Mouse (Mus musculus): Measurements from ENCODE around the gene C1qtnf1. TPM values are rescaled to one million over a fixed set of nuclear protein-coding genes. Genes with fewer than 3 reads are reported as not detected.

Gene C1qtnf1
- total and polyA plus RNA-seq, 2 experiments: 6.6 to 9.2 TPM

DNA sequence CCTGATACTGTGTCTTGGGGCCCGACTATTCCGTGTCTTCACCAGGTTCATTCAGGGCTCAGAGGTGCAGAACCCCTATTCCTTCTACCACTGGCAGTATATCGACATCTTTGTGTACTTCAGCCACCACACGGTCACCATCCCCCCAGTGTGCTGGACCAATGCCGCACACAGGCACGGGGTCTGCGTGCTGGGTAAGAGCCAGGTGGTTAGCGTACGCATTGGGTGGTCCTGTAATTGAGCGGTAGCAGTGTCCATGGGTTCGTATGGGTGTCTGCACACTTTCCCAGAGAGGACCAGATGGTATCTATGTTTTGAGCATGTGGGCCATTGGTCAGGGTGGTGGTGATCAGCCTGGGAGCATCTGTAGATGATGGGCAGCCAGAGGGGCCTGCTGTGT lies 53.2 kb downstream of the C1qtnf1 start:
- H3K36me3 ChIP-seq (ENCODE audit: control insufficient read depth, insufficient read depth, low read length): peaks cover 7% of the 10 kb centered on the region

GRCm38 (mm10) chr11:118481751-118482150 lies 53.7 kb downstream of the C1qtnf1 start:
- TF ChIP-seq POLR2A (IDR thresholded peaks at IDR 0.05; ENCODE audit: extremely low read depth, insufficient read depth, low read length): no peak
- no peak for TF ChIP-seq CTCF (IDR thresholded peaks at IDR 0.05; ENCODE audit: low read depth, low read length)
- WGBS: 90% methylated on average over 14 of the region's 14 CpGs
- H3K9ac ChIP-seq (ENCODE audit: low read depth, low read length): no peak overlapping the region
- no peak overlapping the region for H3K4me3 ChIP-seq (ENCODE audit: insufficient read depth, low read depth, low read length)
- H3K27me3 ChIP-seq (ENCODE audit: control insufficient read depth, insufficient read depth, low read length): no peaks in the 10 kb centered on the region
- no peak overlapping the region for H3K27ac ChIP-seq (replicated peaks; ENCODE audit: insufficient read depth, low read depth, low read length)
- H3K79me2 ChIP-seq (ENCODE audit: control insufficient read depth, insufficient read depth, low read length): no peaks in the 10 kb centered on the region
- H3K4me1 ChIP-seq (ENCODE audit: control insufficient read depth, insufficient read depth, low read length): peaks cover 3% of the 10 kb centered on the region; the same call in 1 of the 2 replicates
- no peak for DNase-seq (ENCODE audit: extremely low read depth, low read depth, low spot score)
- H3K36me3 ChIP-seq (ENCODE audit: control insufficient read depth, insufficient read depth, low read length): peaks cover 7% of the 10 kb centered on the region

More for the DNA sequence above, 53.2 kb downstream of the C1qtnf1 start:
- TF ChIP-seq POLR2A (IDR thresholded peaks at IDR 0.05; ENCODE audit: extremely low read depth, insufficient read depth, low read length) (no peak), CTCF (IDR thresholded peaks at IDR 0.05; ENCODE audit: low read depth, low read length) (no peak)
- peaks cover 3% of the 10 kb centered on the region; the same call in 1 of the 2 replicates for H3K4me1 ChIP-seq (ENCODE audit: control insufficient read depth, insufficient read depth, low read length)
- H3K9ac ChIP-seq (ENCODE audit: low read depth, low read length): no peak overlapping the region
- no peak for DNase-seq (ENCODE audit: extremely low read depth, low read depth, low spot score)
- no peaks in the 10 kb centered on the region for H3K27me3 ChIP-seq (ENCODE audit: control insufficient read depth, insufficient read depth, low read length)
- no peaks in the 10 kb centered on the region for H3K79me2 ChIP-seq (ENCODE audit: control insufficient read depth, insufficient read depth, low read length)
- no peak overlapping the region for H3K27ac ChIP-seq (replicated peaks; ENCODE audit: insufficient read depth, low read depth, low read length)
- H3K4me3 ChIP-seq (ENCODE audit: insufficient read depth, low read depth, low read length): no peak overlapping the region
- 94% methylated on average over 11 of the region's 11 CpGs for WGBS

DNA sequence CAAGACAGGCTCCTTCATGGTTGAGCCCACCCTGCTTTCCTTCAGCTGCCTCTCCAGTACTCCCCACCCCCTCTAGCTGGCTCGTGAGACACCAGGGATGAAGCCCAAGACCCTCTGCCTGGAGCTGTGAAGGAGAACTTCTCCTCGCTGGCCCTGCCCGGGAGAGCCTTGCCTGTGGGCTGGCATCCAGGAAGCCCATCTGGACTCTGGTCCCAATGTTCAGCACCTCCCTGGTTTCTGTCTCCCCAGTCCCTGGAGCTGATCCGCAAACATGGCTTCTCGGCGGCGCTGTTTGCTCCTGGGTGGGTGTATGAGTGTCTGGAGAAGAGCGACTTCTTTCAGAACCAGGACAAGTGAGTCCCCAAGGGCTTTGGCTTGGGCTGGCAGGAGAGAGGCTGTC lies 56.2 kb downstream of the C1qtnf1 start:
- Histone ChIP-seq H3K27ac (replicated peaks; ENCODE audit: insufficient read depth, low read depth, low read length) (no peak overlapping the region), H3K27me3 (ENCODE audit: control insufficient read depth, insufficient read depth, low read length) (no peaks in the 10 kb centered on the region), H3K9ac (ENCODE audit: low read depth, low read length) (no peak overlapping the region), H3K4me3 (ENCODE audit: insufficient read depth, low read depth, low read length) (no peak overlapping the region), H3K36me3 (ENCODE audit: control insufficient read depth, insufficient read depth, low read length) (peaks cover 7% of the 10 kb centered on the region), H3K79me2 (ENCODE audit: control insufficient read depth, insufficient read depth, low read length) (no peaks in the 10 kb centered on the region), H3K4me1 (ENCODE audit: control insufficient read depth, insufficient read depth, low read length) (no peaks in the 10 kb centered on the region)
- DNase-seq (ENCODE audit: extremely low read depth, low read depth, low spot score): no peak
- no peak for TF ChIP-seq CTCF (IDR thresholded peaks at IDR 0.05; ENCODE audit: low read depth, low read length)
- no peak for TF ChIP-seq POLR2A (IDR thresholded peaks at IDR 0.05; ENCODE audit: extremely low read depth, insufficient read depth, low read length)
- WGBS: 94% methylated on average over 8 of the region's 8 CpGs

GRCm38 (mm10) chr11:118485338-118485737 lies 57.3 kb downstream of the C1qtnf1 start:
- H3K27ac ChIP-seq (replicated peaks; ENCODE audit: insufficient read depth, low read depth, low read length): no peak overlapping the region
- no peak for DNase-seq (ENCODE audit: extremely low read depth, low read depth, low spot score)
- no peaks in the 10 kb centered on the region for H3K79me2 ChIP-seq (ENCODE audit: control insufficient read depth, insufficient read depth, low read length)
- WGBS: 95% methylated on average over 11 of the region's 11 CpGs
- no peak overlapping the region for H3K9ac ChIP-seq (ENCODE audit: low read depth, low read length)
- no peak overlapping the region for H3K4me3 ChIP-seq (ENCODE audit: insufficient read depth, low read depth, low read length)
- peaks cover 6% of the 10 kb centered on the region for H3K36me3 ChIP-seq (ENCODE audit: control insufficient read depth, insufficient read depth, low read length)
- no peaks in the 10 kb centered on the region for H3K27me3 ChIP-seq (ENCODE audit: control insufficient read depth, insufficient read depth, low read length)
- H3K4me1 ChIP-seq (ENCODE audit: control insufficient read depth, insufficient read depth, low read length): no peaks in the 10 kb centered on the region
- no peak for TF ChIP-seq POLR2A (IDR thresholded peaks at IDR 0.05; ENCODE audit: extremely low read depth, insufficient read depth, low read length)
- no peak for TF ChIP-seq CTCF (IDR thresholded peaks at IDR 0.05; ENCODE audit: low read depth, low read length)

- H3K27ac ChIP-seq (replicated peaks; ENCODE audit: insufficient read depth, low read depth, low read length): no peak overlapping the region
- H3K4me3 ChIP-seq (ENCODE audit: insufficient read depth, low read depth, low read length): no peak overlapping the region
- no peak overlapping the region for H3K9ac ChIP-seq (ENCODE audit: low read depth, low read length)
- peaks cover 6% of the 10 kb centered on the region for H3K36me3 ChIP-seq (ENCODE audit: control insufficient read depth, insufficient read depth, low read length)
- no peaks in the 10 kb centered on the region for H3K79me2 ChIP-seq (ENCODE audit: control insufficient read depth, insufficient read depth, low read length)
- 94% methylated on average over 3 of the region's 3 CpGs for WGBS
- TF ChIP-seq POLR2A (IDR thresholded peaks at IDR 0.05; ENCODE audit: extremely low read depth, insufficient read depth, low read length) (no peak), CTCF (IDR thresholded peaks at IDR 0.05; ENCODE audit: low read depth, low read length) (no peak)
- H3K27me3 ChIP-seq (ENCODE audit: control insufficient read depth, insufficient read depth, low read length): no peaks in the 10 kb centered on the region
- no peak for DNase-seq (ENCODE audit: extremely low read depth, low read depth, low spot score)
- H3K4me1 ChIP-seq (ENCODE audit: control insufficient read depth, insufficient read depth, low read length): no peaks in the 10 kb centered on the region
Observed at GRCm38 (mm10) chr11:118485780-118486179, 57.8 kb downstream of the C1qtnf1 start.

GRCm38 (mm10) chr11:118486281-118486680 lies 58.3 kb downstream of the C1qtnf1 start:
- Histone ChIP-seq H3K36me3 (ENCODE audit: control insufficient read depth, insufficient read depth, low read length) (peaks cover 6% of the 10 kb centered on the region), H3K27ac (replicated peaks; ENCODE audit: insufficient read depth, low read depth, low read length) (no peak overlapping the region), H3K9ac (ENCODE audit: low read depth, low read length) (no peak overlapping the region), H3K27me3 (ENCODE audit: control insufficient read depth, insufficient read depth, low read length) (no peaks in the 10 kb centered on the region), H3K4me3 (ENCODE audit: insufficient read depth, low read depth, low read length) (no peak overlapping the region), H3K4me1 (ENCODE audit: control insufficient read depth, insufficient read depth, low read length) (no peaks in the 10 kb centered on the region), H3K79me2 (ENCODE audit: control insufficient read depth, insufficient read depth, low read length) (no peaks in the 10 kb centered on the region)
- DNase-seq (ENCODE audit: extremely low read depth, low read depth, low spot score): no peak
- TF ChIP-seq POLR2A (IDR thresholded peaks at IDR 0.05; ENCODE audit: extremely low read depth, insufficient read depth, low read length) (no peak), CTCF (IDR thresholded peaks at IDR 0.05; ENCODE audit: low read depth, low read length) (no peak)
- WGBS: 95% methylated on average over 6 of the region's 6 CpGs

Measured in liver, adult 2 months (tissue).